Mouse (Mus musculus): ENCODE data around the gene Rhog. TPM values are rescaled to one million over a fixed set of nuclear protein-coding genes. Genes with fewer than 3 reads are reported as not detected.

The Rhog gene
- polyA plus RNA-seq, 1 experiment from 2014 or later: 66.6 TPM

DNA sequence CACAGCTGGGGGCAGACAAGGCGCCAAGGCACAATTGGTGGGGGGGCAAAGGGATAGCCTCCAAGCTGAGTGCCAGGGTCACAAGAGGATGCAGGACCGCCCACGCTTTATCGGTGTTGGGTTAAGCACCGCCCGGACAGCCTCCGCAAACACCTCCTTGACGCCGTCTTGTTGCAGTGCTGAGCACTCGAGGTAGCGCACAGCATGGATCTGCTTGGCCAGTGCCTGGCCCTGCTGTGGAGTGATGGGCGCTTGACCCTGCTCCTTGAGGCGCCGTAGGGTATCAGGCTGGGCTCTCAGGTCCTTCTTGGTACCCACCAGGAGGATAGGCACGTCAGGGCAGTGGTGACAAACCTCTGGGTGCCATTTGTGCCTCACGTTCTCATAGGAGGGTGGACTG lies 16.3 kb downstream of the Rhog start:
- no peak overlapping the region for H3K4me3 ChIP-seq (ENCODE audit: low read depth, low read length)
- no peaks in the 10 kb centered on the region for H3K9me3 ChIP-seq (ENCODE audit: control insufficient read depth, low read length)
- no peak overlapping the region for H3K9ac ChIP-seq (ENCODE audit: low read depth, low read length)
- ATAC-seq (ENCODE audit: low read depth): no peak
- DNase-seq (ENCODE audit: low spot score): no peak
- peaks cover 67% of the 10 kb centered on the region for H3K36me3 ChIP-seq (ENCODE audit: control insufficient read depth, insufficient read depth, low read length)
- WGBS: 97% methylated on average over 16 of the region's 16 CpGs
- no peak overlapping the region for H3K27ac ChIP-seq (replicated peaks; ENCODE audit: low read depth, low read length)
- no peak overlapping the region for H3K4me2 ChIP-seq (ENCODE audit: low read depth, low read length)
- no peaks in the 10 kb centered on the region for H3K4me1 ChIP-seq (ENCODE audit: control insufficient read depth, insufficient read depth, low read length)
- no peaks in the 10 kb centered on the region for H3K27me3 ChIP-seq (replicated peaks; ENCODE audit: control insufficient read depth, insufficient read depth, low read length)

DNA sequence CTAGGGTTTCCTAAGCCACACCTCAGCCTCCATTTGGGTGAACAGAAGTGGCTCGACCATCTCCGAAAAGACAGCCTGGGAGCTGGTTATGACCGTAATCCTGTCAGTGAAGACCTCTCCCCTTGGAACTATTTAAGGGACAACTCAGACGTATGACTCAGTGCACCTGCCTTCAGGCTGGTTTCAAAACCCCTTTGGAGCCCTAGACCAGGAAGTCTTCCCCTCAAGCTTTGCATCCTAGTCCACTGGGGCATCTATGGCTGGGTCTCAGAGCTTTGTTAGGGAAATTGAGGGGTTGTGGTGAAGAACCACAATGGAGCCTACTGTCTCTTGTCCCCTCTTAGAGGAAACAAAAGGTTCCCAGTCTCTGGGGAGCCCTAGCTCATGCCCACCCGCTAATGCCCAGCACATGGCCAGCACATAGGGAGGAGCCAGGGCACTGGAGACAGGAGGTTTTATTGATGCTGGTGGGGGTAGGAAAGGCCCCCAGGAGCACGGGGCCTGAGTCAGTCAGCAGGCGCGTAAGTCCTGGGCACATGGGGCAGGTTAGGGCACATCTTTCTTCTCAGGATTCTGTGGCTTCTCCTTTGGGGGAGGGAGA lies 17.1 kb downstream of the Rhog start:
- H3K36me3 ChIP-seq (ENCODE audit: control insufficient read depth, insufficient read depth, low read length): peaks cover 67% of the 10 kb centered on the region
- no peak overlapping the region for H3K4me3 ChIP-seq (ENCODE audit: low read depth, low read length)
- ATAC-seq (ENCODE audit: low read depth): no peak
- H3K27ac ChIP-seq (replicated peaks; ENCODE audit: low read depth, low read length): no peak overlapping the region
- H3K9ac ChIP-seq (ENCODE audit: low read depth, low read length): no peak overlapping the region
- no peak overlapping the region for H3K4me2 ChIP-seq (ENCODE audit: low read depth, low read length)
- no peaks in the 10 kb centered on the region for H3K9me3 ChIP-seq (ENCODE audit: control insufficient read depth, low read length)
- 75% methylated on average over 8 of the region's 8 CpGs for WGBS
- no peaks in the 10 kb centered on the region for H3K27me3 ChIP-seq (replicated peaks; ENCODE audit: control insufficient read depth, insufficient read depth, low read length)
- DNase-seq (ENCODE audit: low spot score): no peak
- H3K4me1 ChIP-seq (ENCODE audit: control insufficient read depth, insufficient read depth, low read length): no peaks in the 10 kb centered on the region

GRCm38 (mm10) chr7:102233059-102233458 lies 22.8 kb downstream of the Rhog start:
- no peak overlapping the region for H3K27ac ChIP-seq (replicated peaks; ENCODE audit: low read depth, low read length)
- H3K4me1 ChIP-seq (ENCODE audit: control insufficient read depth, insufficient read depth, low read length): no peaks in the 10 kb centered on the region
- H3K4me2 ChIP-seq (ENCODE audit: low read depth, low read length): no peak overlapping the region
- no peak overlapping the region for H3K9ac ChIP-seq (ENCODE audit: low read depth, low read length)
- peaks cover 62% of the 10 kb centered on the region for H3K36me3 ChIP-seq (ENCODE audit: control insufficient read depth, insufficient read depth, low read length)
- WGBS: 73% methylated on average over 4 of the region's 4 CpGs
- no peaks in the 10 kb centered on the region for H3K27me3 ChIP-seq (replicated peaks; ENCODE audit: control insufficient read depth, insufficient read depth, low read length)
- ATAC-seq (ENCODE audit: low read depth): no peak
- no peaks in the 10 kb centered on the region for H3K9me3 ChIP-seq (ENCODE audit: control insufficient read depth, low read length)
- no peak for DNase-seq (ENCODE audit: low spot score)
- H3K4me3 ChIP-seq (ENCODE audit: low read depth, low read length): no peak overlapping the region

DNA sequence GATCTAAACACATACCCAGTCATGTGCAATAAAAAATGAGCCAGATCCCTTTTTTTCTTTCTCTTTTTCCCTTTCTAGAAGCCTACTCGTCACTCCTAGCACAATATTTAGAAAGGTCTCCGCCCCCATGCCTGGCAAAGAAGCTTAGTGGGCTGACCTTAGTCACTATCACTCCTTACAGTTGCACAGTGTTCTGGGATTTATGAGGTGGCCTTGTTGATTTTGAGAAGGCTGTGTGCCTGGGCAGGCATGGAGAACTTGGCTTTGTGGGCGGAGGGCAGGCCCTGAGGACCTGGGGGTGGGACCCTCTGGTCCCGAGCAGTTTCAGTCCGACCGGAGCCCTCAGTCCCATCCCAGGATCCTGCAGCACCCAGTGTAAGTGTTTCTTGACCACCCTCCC lies 26.0 kb downstream of the Rhog start:
- no peak overlapping the region for H3K9ac ChIP-seq (ENCODE audit: low read depth, low read length)
- H3K4me2 ChIP-seq (ENCODE audit: low read depth, low read length): no peak overlapping the region
- H3K4me1 ChIP-seq (ENCODE audit: control insufficient read depth, insufficient read depth, low read length): no peaks in the 10 kb centered on the region
- DNase-seq (ENCODE audit: low spot score) (no peak), ATAC-seq (ENCODE audit: low read depth) (no peak)
- peaks cover 50% of the 10 kb centered on the region for H3K36me3 ChIP-seq (ENCODE audit: control insufficient read depth, insufficient read depth, low read length)
- no peaks in the 10 kb centered on the region for H3K27me3 ChIP-seq (replicated peaks; ENCODE audit: control insufficient read depth, insufficient read depth, low read length)
- 95% methylated on average over 6 of the region's 6 CpGs for WGBS
- no peak overlapping the region for H3K4me3 ChIP-seq (ENCODE audit: low read depth, low read length)
- no peak overlapping the region for H3K27ac ChIP-seq (replicated peaks; ENCODE audit: low read depth, low read length)
- H3K9me3 ChIP-seq (ENCODE audit: control insufficient read depth, low read length): no peaks in the 10 kb centered on the region

DNA sequence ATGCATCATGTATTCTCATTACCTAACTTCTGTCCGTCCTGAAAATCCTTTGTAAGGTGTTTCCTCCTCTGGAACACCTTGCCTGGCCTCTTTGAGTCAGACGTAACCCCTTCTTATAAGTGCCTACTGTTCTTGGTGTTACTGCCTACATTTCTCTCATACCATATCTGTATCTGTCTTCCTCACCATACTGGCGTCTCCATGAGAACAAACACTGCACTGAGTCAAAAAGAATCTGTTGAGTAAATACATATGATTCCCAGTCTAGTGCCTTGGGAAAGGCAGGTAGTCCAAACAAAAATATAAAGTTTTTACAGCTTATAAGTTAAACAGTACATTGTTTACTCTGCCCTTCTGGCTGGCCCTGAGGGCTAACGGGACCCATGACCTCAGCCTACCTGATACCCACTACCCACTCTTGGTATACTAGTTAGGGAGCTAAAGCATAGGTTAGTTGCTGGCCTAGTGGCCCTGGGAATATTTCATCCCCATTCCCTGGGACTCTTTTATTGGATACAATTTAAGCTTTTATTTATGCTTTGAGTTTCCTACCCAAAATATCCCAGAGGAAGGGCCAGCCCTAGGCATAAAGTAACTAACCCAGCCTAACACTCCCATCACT lies 27.7 kb downstream of the Rhog start:
- ATAC-seq (ENCODE audit: low read depth): no peak
- no peak overlapping the region for H3K9ac ChIP-seq (ENCODE audit: low read depth, low read length)
- DNase-seq (ENCODE audit: low spot score): no peak
- H3K27ac ChIP-seq (replicated peaks; ENCODE audit: low read depth, low read length): no peak overlapping the region
- peaks cover 49% of the 10 kb centered on the region for H3K36me3 ChIP-seq (ENCODE audit: control insufficient read depth, insufficient read depth, low read length)
- H3K4me1 ChIP-seq (ENCODE audit: control insufficient read depth, insufficient read depth, low read length): no peaks in the 10 kb centered on the region
- H3K9me3 ChIP-seq (ENCODE audit: control insufficient read depth, low read length): no peaks in the 10 kb centered on the region
- no peak overlapping the region for H3K4me2 ChIP-seq (ENCODE audit: low read depth, low read length)
- no peak overlapping the region for H3K4me3 ChIP-seq (ENCODE audit: low read depth, low read length)
- no peaks in the 10 kb centered on the region for H3K27me3 ChIP-seq (replicated peaks; ENCODE audit: control insufficient read depth, insufficient read depth, low read length)
- WGBS: 81% methylated on average over 4 of the region's 4 CpGs

GRCm38 (mm10) chr7:102226051-102226450 lies 29.8 kb downstream of the Rhog start:
- H3K4me3 ChIP-seq (ENCODE audit: low read depth, low read length): no peak overlapping the region
- no peaks in the 10 kb centered on the region for H3K4me1 ChIP-seq (ENCODE audit: control insufficient read depth, insufficient read depth, low read length)
- ATAC-seq (ENCODE audit: low read depth) (no peak), DNase-seq (ENCODE audit: low spot score) (no peak)
- no peak overlapping the region for H3K9ac ChIP-seq (ENCODE audit: low read depth, low read length)
- H3K9me3 ChIP-seq (ENCODE audit: control insufficient read depth, low read length): no peaks in the 10 kb centered on the region
- no peaks in the 10 kb centered on the region for H3K27me3 ChIP-seq (replicated peaks; ENCODE audit: control insufficient read depth, insufficient read depth, low read length)
- no peak overlapping the region for H3K4me2 ChIP-seq (ENCODE audit: low read depth, low read length)
- no peak overlapping the region for H3K27ac ChIP-seq (replicated peaks; ENCODE audit: low read depth, low read length)
- 93% methylated on average over 6 of the region's 6 CpGs for WGBS
- peaks cover 44% of the 10 kb centered on the region for H3K36me3 ChIP-seq (ENCODE audit: control insufficient read depth, insufficient read depth, low read length)

- no peaks in the 10 kb centered on the region for H3K27me3 ChIP-seq (replicated peaks; ENCODE audit: control insufficient read depth, insufficient read depth, low read length)
- H3K9me3 ChIP-seq (ENCODE audit: control insufficient read depth, low read length): no peaks in the 10 kb centered on the region
- DNase-seq (ENCODE audit: low spot score): no peak
- no peak overlapping the region for H3K9ac ChIP-seq (ENCODE audit: low read depth, low read length)
- 82% methylated on average over 5 of the region's 5 CpGs for WGBS
- H3K4me1 ChIP-seq (ENCODE audit: control insufficient read depth, insufficient read depth, low read length): no peaks in the 10 kb centered on the region
- no peak overlapping the region for H3K27ac ChIP-seq (replicated peaks; ENCODE audit: low read depth, low read length)
- H3K4me3 ChIP-seq (ENCODE audit: low read depth, low read length): no peak overlapping the region
- H3K36me3 ChIP-seq (ENCODE audit: control insufficient read depth, insufficient read depth, low read length): peaks cover 28% of the 10 kb centered on the region
- peak overlapping the region; percentile 91; the same call in 1 of the 2 replicates for H3K4me2 ChIP-seq (ENCODE audit: low read depth, low read length)
- no peak for ATAC-seq (ENCODE audit: low read depth)
These were observed 31.7 kb downstream of the Rhog start for GRCm38 (mm10) chr7:102223883-102224738.

GRCm38 (mm10) chr7:102222830-102223556 lies 32.9 kb downstream of the Rhog start:
- peak overlapping the region; percentile 70 for H3K27ac ChIP-seq (replicated peaks; ENCODE audit: low read depth, low read length)
- DNase-seq (ENCODE audit: low spot score): peak; percentile 90
- H3K27me3 ChIP-seq (replicated peaks; ENCODE audit: control insufficient read depth, insufficient read depth, low read length): no peaks in the 10 kb centered on the region
- H3K4me3 ChIP-seq (ENCODE audit: low read depth, low read length): peak overlapping the region; percentile 71
- peaks cover 20% of the 10 kb centered on the region for H3K36me3 ChIP-seq (ENCODE audit: control insufficient read depth, insufficient read depth, low read length)
- peak; percentile 92 for ATAC-seq (ENCODE audit: low read depth)
- no peaks in the 10 kb centered on the region for H3K4me1 ChIP-seq (ENCODE audit: control insufficient read depth, insufficient read depth, low read length)
- H3K9ac ChIP-seq (ENCODE audit: low read depth, low read length): peak overlapping the region; percentile 79
- H3K9me3 ChIP-seq (ENCODE audit: control insufficient read depth, low read length): no peaks in the 10 kb centered on the region
- WGBS: 2% methylated on average over 25 of the region's 31 CpGs
- peak overlapping the region; percentile 91 for H3K4me2 ChIP-seq (ENCODE audit: low read depth, low read length)

Data from embryonic facial prominence, embryonic 14.5 days (tissue).